Mouse (Mus musculus): ENCODE measurements around the gene Dlg2.

- no peak for TF ChIP-seq CTCF (IDR thresholded peaks at IDR 0.05; ENCODE audit: low read depth, low read length)
- no peak for TF ChIP-seq POLR2AphosphoS5 (IDR thresholded peaks at IDR 0.05; ENCODE audit: insufficient replicate concordance, low read depth, low read length)
Observed at GRCm38 (mm10) chr7:90787945-90788344, 311.5 kb downstream of the Dlg2 start.

Measured in G1E (cell line).